Mouse (Mus musculus) neural tube, embryonic 14.5 days (tissue): ENCODE results near the gene Szt2. TPM values are rescaled to one million over a fixed set of nuclear protein-coding genes. Genes with fewer than 3 reads are reported as not detected.

Experiments
- ATAC-seq: fragments of 200-750 bp; cut with Nextera tagmentation; 2 replicates; pipeline ENCODE4 v1.8.0; 2017; ENCODE audit warnings: low read depth, mild to moderate bottlenecking, moderate TSS enrichment, moderate library complexity
- H3K27ac ChIP-seq: fragments of 300-500 bp; sonication (generic); 2 replicates; pipeline ENCODE4 v1.5.1; 2014; ENCODE audit warnings: low read depth, mild to moderate bottlenecking, control low read depth, low read length, moderate library complexity, mixed read lengths
- H3K27me3 ChIP-seq: fragments of 300-500 bp; sonication (generic); 2 replicates; pipeline ENCODE4 v1.6.1; 2014; ENCODE audit warnings: low read length; ENCODE audit not compliant: control insufficient read depth, insufficient read depth
- H3K36me3 ChIP-seq: fragments of 300-500 bp; sonication (generic); 2 replicates; pipeline ENCODE4 v1.6.1; 2014; ENCODE audit warnings: low read length, mixed read lengths; ENCODE audit not compliant: control insufficient read depth, insufficient read depth
- H3K4me1 ChIP-seq: fragments of 300-500 bp; sonication (generic); 2 replicates; pipeline ENCODE4 v1.6.1; 2014; ENCODE audit warnings: low read length; ENCODE audit not compliant: control insufficient read depth, insufficient read depth
- H3K4me2 ChIP-seq: fragments of 300-500 bp; sonication (generic); 2 replicates; pipeline ENCODE4 v1.6.1; 2014; ENCODE audit warnings: mild to moderate bottlenecking, low read depth, low read length, control low read depth
- H3K4me3 ChIP-seq: fragments of 300-500 bp; sonication (generic); 2 replicates; pipeline ENCODE4 v1.5.1; 2014; ENCODE audit warnings: low read depth, low read length, control low read depth, mixed read lengths
- H3K9ac ChIP-seq: fragments of 300-500 bp; sonication (generic); replicated peaks from 2 replicates; pipeline ENCODE4 v1.6.1; 2014; ENCODE audit warnings: low read depth, mild to moderate bottlenecking, control low read depth, low read length, mixed read lengths
- H3K9me3 ChIP-seq: fragments of 300-500 bp; sonication (generic); 2 replicates; pipeline ENCODE4 v1.6.1; 2016; ENCODE audit warnings: low read length; ENCODE audit not compliant: control insufficient read depth
- WGBS: fragments of 180-500 bp; shearing (Covaris S2); extraction: QIAGEN DNeasy Blood & Tissue Kit; methylation state at CpG from one replicate; pipeline ENCODE4 v1.1.7; 2014; 5-methylcytosine and 5-hydroxymethylcytosine counted together
- polyA plus RNA-seq: library from polyadenylated mRNA; unstranded; fragments of >200 nt; fragmentation: Nextera tagmentation; extraction: Ambion mirVana; gene quantifications from 2 replicates; pipeline ENCODE4 v1.2.1, GENCODE M21; 2014

Szt2 gene
- polyA plus RNA-seq, 1 experiment from 2014 or later: 14.5 TPM

DNA sequence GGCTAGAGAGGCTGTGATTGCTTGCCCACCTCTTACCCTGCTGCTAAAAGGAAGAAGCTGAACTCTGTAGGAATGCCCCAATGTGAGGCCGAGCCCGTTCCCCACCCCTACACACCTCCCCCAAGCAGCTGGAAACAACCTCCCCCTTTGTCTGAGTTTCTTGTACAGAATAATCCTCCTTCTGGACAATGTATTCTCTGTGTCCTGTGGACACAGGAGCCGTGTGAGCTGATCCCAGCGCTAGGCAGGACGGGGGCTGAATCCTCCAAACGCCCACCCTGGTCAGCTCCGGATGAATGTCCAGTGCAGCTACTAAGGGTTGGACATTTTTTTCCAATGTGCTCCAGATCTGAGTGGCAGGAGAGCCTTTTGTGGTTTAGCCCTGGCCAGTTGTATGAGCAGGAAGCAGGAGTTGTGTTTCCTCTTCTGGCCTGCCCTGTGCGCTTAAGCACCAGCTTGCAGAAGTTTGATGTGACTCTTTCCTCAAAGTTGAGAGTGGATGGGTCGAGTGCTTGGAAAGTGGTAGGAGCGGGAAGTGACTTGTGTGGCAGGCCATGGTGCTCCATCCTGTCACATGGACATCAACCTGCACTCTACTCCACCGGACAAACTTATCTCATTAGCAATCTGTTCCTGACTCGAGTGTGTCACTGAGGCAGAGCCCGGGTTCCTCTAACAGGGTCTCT is 8.2 kb upstream of the Szt2 start:
- H3K4me1 ChIP-seq: no peaks in the 10 kb centered on the region
- no peak overlapping the region for H3K27ac ChIP-seq
- no peaks in the 10 kb centered on the region for H3K27me3 ChIP-seq
- no peak overlapping the region for H3K9ac ChIP-seq
- H3K9me3 ChIP-seq: no peaks in the 10 kb centered on the region
- H3K36me3 ChIP-seq: peaks cover 64% of the 10 kb centered on the region
- H3K4me3 ChIP-seq: no peak overlapping the region
- H3K4me2 ChIP-seq: no peak overlapping the region
- 87% methylated on average over 13 of the region's 13 CpGs for WGBS
- no peak for ATAC-seq

DNA sequence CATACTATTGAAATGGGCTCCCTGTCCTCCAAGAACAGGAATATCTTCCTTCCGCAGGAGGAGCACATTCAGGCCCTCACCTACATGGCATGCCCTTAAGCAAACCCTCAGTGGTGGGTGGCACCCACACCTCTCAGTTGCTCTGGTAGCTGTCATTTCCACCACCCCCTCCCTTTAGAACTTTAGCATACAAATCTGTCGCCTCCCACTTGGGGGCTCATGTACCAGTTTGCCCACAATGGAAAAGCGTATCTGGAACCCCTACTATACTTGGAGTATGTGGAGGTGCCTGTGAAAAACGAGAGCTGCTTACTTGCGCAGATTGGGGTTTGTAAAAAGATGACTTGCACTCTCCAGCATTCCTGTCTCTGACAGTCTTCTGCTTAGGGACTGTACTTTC is 7.3 kb upstream of the Szt2 start:
- Histone ChIP-seq H3K9me3 (no peaks in the 10 kb centered on the region), H3K4me3 (no peak overlapping the region), H3K4me1 (no peaks in the 10 kb centered on the region), H3K4me2 (no peak overlapping the region), H3K27me3 (no peaks in the 10 kb centered on the region), H3K27ac (no peak overlapping the region), H3K36me3 (peaks cover 65% of the 10 kb centered on the region), H3K9ac (no peak overlapping the region)
- no peak for ATAC-seq
- 91% methylated on average over 5 of the region's 5 CpGs for WGBS

DNA sequence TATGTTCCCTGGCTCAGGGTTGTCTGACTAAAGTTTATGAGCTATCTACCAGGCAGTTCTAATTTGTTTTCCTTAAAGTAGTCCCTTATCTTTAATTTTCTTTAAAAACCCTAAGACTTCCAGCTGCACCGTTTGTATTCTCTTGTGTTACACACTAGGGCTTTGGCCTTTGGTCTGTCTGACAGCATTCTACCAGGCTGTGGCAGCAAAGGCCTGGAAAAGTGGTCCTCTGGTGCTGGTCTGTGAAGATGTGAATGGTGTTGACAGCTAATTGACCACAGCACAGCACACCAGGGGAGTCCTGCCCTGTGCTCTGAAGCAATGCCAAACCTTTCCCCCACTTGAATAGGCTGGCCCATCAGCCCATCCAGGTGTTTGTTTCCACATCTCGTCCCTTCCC is 6.7 kb upstream of the Szt2 start:
- Histone ChIP-seq H3K4me2 (no peak overlapping the region), H3K9me3 (no peaks in the 10 kb centered on the region), H3K9ac (no peak overlapping the region), H3K4me3 (no peak overlapping the region), H3K4me1 (no peaks in the 10 kb centered on the region), H3K27me3 (no peaks in the 10 kb centered on the region), H3K36me3 (peaks cover 65% of the 10 kb centered on the region), H3K27ac (no peak overlapping the region)
- ATAC-seq: no peak
- 92% methylated on average over 2 of the region's 2 CpGs for WGBS

DNA sequence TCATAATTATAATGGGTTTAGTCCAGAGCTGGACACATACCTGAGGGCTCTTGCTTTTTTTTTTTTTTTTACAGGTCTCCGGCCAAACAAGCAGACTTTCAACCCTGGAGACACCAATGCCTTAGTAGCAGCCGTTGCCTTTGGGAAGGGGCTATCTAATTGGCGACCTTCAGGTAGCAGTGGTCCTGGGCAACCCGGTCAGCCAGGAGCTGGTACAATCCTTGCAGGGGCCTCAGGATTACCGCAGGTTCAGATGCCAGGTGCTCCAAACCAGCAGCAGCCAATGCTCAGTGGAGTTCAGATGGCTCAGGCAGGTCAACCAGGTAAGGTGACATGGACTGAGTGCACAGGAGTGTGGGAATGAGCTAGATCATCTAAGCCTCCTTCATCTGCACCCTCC is 4.5 kb upstream of the Szt2 start:
- H3K4me2 ChIP-seq: no peak overlapping the region
- 97% methylated on average over 5 of the region's 5 CpGs for WGBS
- ATAC-seq: no peak
- H3K4me1 ChIP-seq: peaks cover 4% of the 10 kb centered on the region
- no peak overlapping the region for H3K4me3 ChIP-seq
- no peaks in the 10 kb centered on the region for H3K27me3 ChIP-seq
- H3K9ac ChIP-seq: no peak overlapping the region
- no peak overlapping the region for H3K27ac ChIP-seq
- H3K9me3 ChIP-seq: no peaks in the 10 kb centered on the region
- peaks cover 58% of the 10 kb centered on the region for H3K36me3 ChIP-seq

DNA sequence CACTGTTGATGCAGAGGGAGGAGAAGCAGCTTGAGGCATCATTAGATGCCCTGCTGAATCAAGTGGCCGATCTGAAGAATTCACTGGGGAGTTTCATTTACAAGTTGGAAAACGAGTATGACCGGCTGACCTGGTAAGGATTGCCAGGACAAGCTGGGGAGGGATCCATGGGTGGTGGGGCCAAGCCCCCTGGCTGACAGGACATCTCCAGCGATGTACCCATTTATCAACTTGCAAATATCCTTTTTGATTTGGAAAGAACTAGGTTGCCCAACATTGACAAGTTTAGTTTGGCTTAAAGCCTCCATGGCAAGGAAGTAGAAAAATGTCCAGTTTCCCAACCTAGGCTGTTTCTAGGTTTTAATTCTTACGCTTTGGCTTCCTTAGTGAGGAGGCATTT is 1.8 kb upstream of the Szt2 start:
- Histone ChIP-seq H3K36me3 (peaks cover 40% of the 10 kb centered on the region), H3K27me3 (no peaks in the 10 kb centered on the region)

DNA sequence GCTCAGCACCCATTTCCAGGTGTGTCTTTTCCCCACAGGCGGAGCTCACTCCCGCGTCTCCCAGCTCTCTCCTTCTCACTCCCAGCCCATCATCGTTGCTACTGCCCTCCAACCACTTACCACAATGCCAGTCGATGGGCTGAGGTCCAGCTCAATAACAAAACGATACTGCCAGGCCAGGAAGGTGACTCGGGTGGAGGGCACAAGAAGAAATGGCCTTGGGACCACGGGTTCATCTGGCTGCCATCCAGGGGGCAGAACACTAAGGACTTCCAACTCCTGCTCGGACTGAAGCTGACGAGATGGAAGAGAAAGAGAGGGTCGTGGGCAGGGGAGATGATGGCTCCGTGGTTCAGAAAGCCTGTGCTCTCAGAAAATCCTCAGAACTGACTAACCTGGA is 6.4 kb downstream of the Szt2 start:
- H3K4me3 ChIP-seq: no peak overlapping the region
- H3K4me1 ChIP-seq: no peaks in the 10 kb centered on the region
- H3K27ac ChIP-seq: no peak overlapping the region
- peaks cover 45% of the 10 kb centered on the region for H3K36me3 ChIP-seq
- 92% methylated on average over 12 of the region's 12 CpGs for WGBS
- H3K27me3 ChIP-seq: no peaks in the 10 kb centered on the region
- H3K9ac ChIP-seq: no peak overlapping the region
- H3K4me2 ChIP-seq: no peak overlapping the region
- no peak for ATAC-seq
- H3K9me3 ChIP-seq: no peaks in the 10 kb centered on the region

More for the DNA sequence above, 1.8 kb upstream of the Szt2 start:
- Histone ChIP-seq H3K9ac (no peak overlapping the region), H3K9me3 (no peaks in the 10 kb centered on the region), H3K4me1 (peaks cover 8% of the 10 kb centered on the region), H3K4me2 (no peak overlapping the region), H3K4me3 (no peak overlapping the region), H3K27ac (no peak overlapping the region)
- 94% methylated on average over 5 of the region's 5 CpGs for WGBS
- ATAC-seq: no peak

DNA sequence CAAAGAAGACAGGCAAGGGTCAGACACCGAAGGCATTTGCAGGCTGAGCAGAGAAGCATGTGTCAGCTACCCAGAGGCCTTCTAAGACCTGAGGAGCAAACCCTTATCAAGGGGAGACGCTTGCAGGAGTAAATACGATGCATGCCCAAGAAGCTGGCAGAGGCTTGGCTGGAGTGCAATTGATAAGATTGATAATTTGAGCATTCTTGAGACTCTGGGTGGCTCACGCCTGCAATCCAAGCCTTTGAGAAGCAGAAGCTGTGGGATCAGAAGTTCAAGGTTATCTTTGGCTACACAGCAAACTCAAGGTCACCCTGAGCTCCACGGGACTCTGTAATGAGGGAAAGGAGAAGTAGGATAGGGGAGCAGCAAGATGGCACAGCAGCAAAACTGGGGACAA is 7.2 kb downstream of the Szt2 start:
- Histone ChIP-seq H3K36me3 (peaks cover 53% of the 10 kb centered on the region), H3K4me1 (no peaks in the 10 kb centered on the region), H3K4me2 (no peak overlapping the region), H3K27ac (no peak overlapping the region), H3K4me3 (no peak overlapping the region), H3K27me3 (no peaks in the 10 kb centered on the region), H3K9me3 (no peaks in the 10 kb centered on the region), H3K9ac (no peak overlapping the region)
- WGBS: 93% methylated on average over 5 of the region's 5 CpGs
- ATAC-seq: no peak

DNA sequence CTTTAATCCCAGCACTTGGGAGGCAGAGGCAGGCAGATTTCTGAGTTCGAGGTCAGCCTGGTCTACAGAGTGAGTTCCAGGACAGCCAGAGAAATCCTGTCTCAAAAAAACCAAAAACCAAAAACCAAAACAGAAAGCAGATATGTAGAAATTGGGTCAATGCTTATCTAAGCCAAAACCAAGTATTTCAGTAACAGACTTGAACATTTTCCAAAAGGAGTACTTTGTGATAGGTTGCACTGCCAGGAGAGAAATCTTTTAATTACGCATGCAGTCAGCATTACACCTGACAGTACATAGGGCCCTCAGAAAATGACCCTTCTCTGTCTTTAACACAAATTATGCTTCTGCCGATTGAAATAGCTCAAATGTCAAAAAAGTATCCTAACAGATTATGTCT is 7.7 kb downstream of the Szt2 start:
- no peaks in the 10 kb centered on the region for H3K9me3 ChIP-seq
- H3K27me3 ChIP-seq: no peaks in the 10 kb centered on the region
- H3K4me3 ChIP-seq: no peak overlapping the region
- no peak overlapping the region for H3K27ac ChIP-seq
- no peak overlapping the region for H3K9ac ChIP-seq
- no peak overlapping the region for H3K4me2 ChIP-seq
- no peaks in the 10 kb centered on the region for H3K4me1 ChIP-seq
- 95% methylated on average over 3 of the region's 3 CpGs for WGBS
- H3K36me3 ChIP-seq: peaks cover 57% of the 10 kb centered on the region
- no peak for ATAC-seq

DNA sequence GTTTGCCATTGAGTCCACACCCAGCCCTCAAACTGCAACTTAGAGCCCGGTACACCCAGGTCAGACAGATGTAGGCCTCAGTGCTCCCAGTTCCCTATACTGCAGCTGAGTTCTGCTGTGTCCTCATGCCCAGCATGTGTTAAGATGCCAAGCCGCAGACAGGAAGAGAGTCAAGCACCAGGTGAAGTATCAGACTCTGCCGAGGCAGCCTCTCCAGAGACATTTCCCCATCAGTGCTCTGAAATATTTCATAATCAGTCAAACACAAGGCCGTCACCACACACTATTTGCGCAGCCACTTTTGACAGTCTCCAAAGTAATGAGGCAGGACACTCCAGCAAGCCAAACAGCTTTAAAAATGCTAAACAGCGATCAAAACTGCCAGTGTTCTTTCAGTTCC is 10.7 kb downstream of the Szt2 start:
- ATAC-seq: no peak
- Histone ChIP-seq H3K27ac (no peak overlapping the region), H3K9ac (no peak overlapping the region), H3K9me3 (no peaks in the 10 kb centered on the region), H3K4me1 (no peaks in the 10 kb centered on the region), H3K36me3 (peaks cover 78% of the 10 kb centered on the region), H3K4me3 (no peak overlapping the region), H3K4me2 (no peak overlapping the region), H3K27me3 (no peaks in the 10 kb centered on the region)
- WGBS: 97% methylated on average over 6 of the region's 6 CpGs
